Mouse (Mus musculus): Measurements from ENCODE around the gene Vmn1r178.
"Not testable (repeated sequence)": the region's sequence is repeated elsewhere in the genome, so short reads cannot be mapped to it uniquely, and the experiment has no call there.

Vmn1r178 gene

GRCm38 (mm10) chr7:23891709-23892108 is at the start of gene Vmn1r178:
TSS of gene Vmn1r178 (plus strand) at chr7:23892009.
- DNase-seq (ENCODE audit: low read depth, low spot score): no peak

DNA sequence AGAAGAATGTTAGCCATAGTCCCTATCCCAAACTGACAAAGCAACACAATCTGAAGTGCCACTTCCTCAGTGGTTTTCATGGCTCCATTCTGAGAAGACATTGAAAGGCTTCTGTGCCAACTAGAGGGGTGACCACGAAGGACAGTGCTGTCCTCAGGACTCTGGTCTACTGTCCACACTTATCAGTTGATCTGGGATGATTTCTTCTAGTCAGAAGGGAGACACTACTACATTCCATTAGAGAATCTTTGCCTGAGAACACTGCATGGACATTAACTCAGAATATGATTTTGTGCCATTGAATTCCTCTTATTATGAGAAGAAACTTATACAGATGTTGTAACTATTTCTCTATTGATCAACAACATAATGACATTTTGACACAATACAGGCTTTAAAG is 25.5 kb upstream of the Vmn1r178 start, which contains the start of gene Vmn1r177:
Gene Vmn1r177, minus strand, starts transcription at position 101 of the 400 bp plus-strand sequence.
- DNase-seq (ENCODE audit: low read depth, low spot score): not testable (repeated sequence)

- not testable (repeated sequence) for DNase-seq (ENCODE audit: low read depth, low spot score)
Measured at GRCm38 (mm10) chr7:23876918-23877317, 14.9 kb upstream of the Vmn1r178 start.

- DNase-seq (ENCODE audit: low read depth, low spot score): no peak
Measured at GRCm38 (mm10) chr7:23926678-23927077, 34.9 kb downstream of the Vmn1r178 start, which contains the start of gene Vmn1r179. TSS of gene Vmn1r179 (plus strand) at chr7:23926978.

Measured in CD4-positive, CD25-positive, alpha-beta regulatory T cell, adult 2 months (primary cell).